Mouse (Mus musculus) E14TG2a.4 (cell line): ENCODE measurements at regions not wholly inside any gene's neighbourhood (a gene's known extent, or its start where the extent isn't known, plus 50 kb on each side); places are given as distances from the start of the nearest gene placed in this dataset.

Experiments used
- H3K27me3 ChIP-seq: 2 replicates; pipeline ENCODE4 v1.6.1; 2014; ENCODE audit warnings: low read length, control low read depth; ENCODE audit not compliant: insufficient read depth
- H3K36me3 ChIP-seq: 2 replicates; pipeline ENCODE4 v1.6.1; 2014; ENCODE audit warnings: low read length, control low read depth; ENCODE audit not compliant: insufficient read depth
- H3K4me1 ChIP-seq: replicated peaks from 2 replicates; pipeline ENCODE4 v1.6.1; 2014; ENCODE audit warnings: low read depth, low read length, control low read depth
- H3K4me3 ChIP-seq: replicated peaks from 2 replicates; pipeline ENCODE4 v1.5.1; 2014; ENCODE audit warnings: mild to moderate bottlenecking, low read length
- H3K9me3 ChIP-seq: 2 replicates; pipeline ENCODE4 v1.6.1; 2014; ENCODE audit warnings: low read length, control low read depth
- CTCF ChIP-seq: conservative IDR thresholded peaks from 2 replicates; pipeline ENCODE4 v1.5.1; 2014; ENCODE audit warnings: low read length
- NANOG ChIP-seq: IDR thresholded peaks from 2 replicates; pipeline ENCODE4 v1.6.1; 2014; ENCODE audit warnings: borderline replicate concordance, low read length, mixed read lengths
- POU5F1 ChIP-seq: IDR thresholded peaks from 2 replicates; pipeline ENCODE4 v1.6.1; 2014; ENCODE audit warnings: low read length, borderline replicate concordance

DNA sequence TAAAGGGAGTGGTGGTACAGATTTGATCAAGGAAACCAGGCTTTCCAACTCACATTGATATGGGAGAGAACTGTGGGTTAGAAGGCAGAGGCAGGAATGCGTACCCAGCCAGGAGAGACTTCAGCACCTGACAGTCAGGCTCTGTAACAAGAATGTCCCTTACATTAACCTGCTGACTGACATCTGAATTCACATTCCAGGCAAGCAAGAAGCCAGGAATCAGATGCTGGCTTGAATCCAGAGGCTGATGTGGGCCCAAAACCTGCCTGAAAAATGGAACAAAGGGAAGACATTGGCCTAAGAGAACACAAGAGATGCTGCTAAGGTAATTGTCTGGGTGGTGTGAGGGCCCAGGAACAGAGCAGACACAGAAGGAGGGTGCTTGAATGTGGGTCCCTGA lies 158.8 kb downstream of the Wnt5a start:
- Histone ChIP-seq H3K4me1 (no peaks in the 10 kb centered on the region), H3K36me3 (no peaks in the 10 kb centered on the region), H3K4me3 (no peak overlapping the region), H3K27me3 (no peaks in the 10 kb centered on the region), H3K9me3 (no peaks in the 10 kb centered on the region)
- TF ChIP-seq NANOG, result no peak
- TF ChIP-seq POU5F1, result no peak
- TF ChIP-seq CTCF, result no peak

DNA sequence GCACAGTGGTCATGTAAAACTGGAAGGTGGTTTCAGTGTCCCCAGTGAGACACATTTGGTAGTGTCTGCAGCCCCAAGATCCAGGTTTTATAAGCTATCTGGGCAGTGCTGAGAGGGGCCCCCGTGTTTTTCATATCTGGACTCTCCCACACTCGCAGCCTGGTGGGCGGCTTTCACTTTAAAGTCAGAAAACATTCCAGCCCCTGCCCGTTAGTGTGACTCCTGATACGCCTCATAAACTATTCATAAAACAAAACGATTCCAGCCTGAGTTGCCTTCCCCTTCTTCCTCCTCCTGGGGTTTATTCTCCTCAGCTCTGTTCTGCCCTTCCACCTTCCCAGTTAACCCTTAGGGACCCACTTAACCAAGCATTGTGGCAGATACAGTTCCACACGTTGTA lies 159.6 kb downstream of the Wnt5a start:
- H3K4me3 ChIP-seq, result no peak overlapping the region

DNA sequence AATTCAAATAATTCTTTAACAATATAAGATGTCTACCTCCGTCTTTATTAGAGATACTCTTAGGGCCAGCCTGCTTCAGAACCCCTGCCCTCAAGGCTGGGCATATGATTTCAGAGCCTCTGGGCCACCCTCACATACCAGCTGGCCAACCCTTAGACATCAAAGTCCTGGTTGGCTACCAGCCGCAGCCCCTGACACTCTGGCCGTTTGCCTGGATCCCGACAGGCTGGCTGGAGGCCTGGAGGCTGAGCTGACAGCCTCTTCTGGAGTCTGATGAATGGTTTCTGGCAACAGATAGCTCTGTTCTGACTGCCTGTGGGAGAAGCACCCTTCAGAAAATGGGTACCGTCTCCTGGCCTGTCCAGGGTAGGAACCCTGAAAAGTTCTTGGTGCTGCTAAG lies 170.9 kb downstream of the Wnt5a start:
- no peak overlapping the region for H3K4me3 ChIP-seq
- H3K4me1 ChIP-seq, result no peaks in the 10 kb centered on the region
- no peaks in the 10 kb centered on the region for H3K36me3 ChIP-seq
- no peaks in the 10 kb centered on the region for H3K9me3 ChIP-seq
- H3K27me3 ChIP-seq, result no peaks in the 10 kb centered on the region
- TF ChIP-seq NANOG (no peak), CTCF (no peak), POU5F1 (no peak)

More for the DNA sequence above, 159.6 kb downstream of the Wnt5a start:
- no peak for TF ChIP-seq NANOG
- no peak for TF ChIP-seq CTCF
- no peak for TF ChIP-seq POU5F1
- H3K27me3 ChIP-seq, result no peaks in the 10 kb centered on the region
- H3K9me3 ChIP-seq, result no peaks in the 10 kb centered on the region
- no peaks in the 10 kb centered on the region for H3K4me1 ChIP-seq
- H3K36me3 ChIP-seq, result no peaks in the 10 kb centered on the region

DNA sequence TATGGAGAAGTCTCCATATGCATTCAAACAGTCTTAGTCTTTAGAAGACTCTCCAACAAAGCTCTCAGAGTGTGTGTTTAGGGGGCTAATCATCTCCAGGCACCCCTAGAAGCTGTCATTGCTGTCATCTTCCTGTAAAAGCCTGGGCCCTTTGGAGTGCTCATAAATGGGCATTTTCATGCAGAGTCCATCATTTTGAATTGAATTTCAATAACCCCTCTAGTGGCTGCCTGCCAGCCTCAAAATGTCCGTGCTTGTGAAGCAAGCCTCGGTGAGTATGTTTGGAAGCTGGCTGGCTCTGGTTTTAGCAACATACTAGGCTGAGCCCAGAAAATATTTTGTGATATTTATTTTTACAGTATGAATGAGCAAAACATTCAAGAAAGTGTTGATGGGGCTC lies 195.2 kb downstream of the Wnt5a start:
- no peaks in the 10 kb centered on the region for H3K36me3 ChIP-seq
- no peak overlapping the region for H3K4me3 ChIP-seq

DNA sequence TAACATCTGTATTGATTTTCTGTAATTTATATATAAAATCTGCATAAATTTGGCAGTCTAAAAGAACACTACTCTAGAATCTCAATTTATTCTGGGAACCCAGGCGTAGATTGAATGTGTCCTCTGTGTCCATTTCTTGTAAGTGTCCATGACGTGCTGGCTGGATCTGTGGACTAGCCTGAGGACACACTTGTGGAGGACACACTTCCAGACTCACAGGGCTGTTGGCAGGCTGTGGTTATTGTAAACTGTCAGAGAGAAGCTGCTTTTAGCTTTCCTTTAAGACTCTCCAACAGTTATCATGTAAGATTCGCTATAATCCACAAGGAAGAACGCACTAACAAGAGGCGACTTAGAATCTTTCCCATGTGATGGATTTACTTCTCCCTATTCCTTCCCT lies 200.2 kb downstream of the Wnt5a start:
- Histone ChIP-seq H3K4me1 (no peaks in the 10 kb centered on the region), H3K4me3 (no peak overlapping the region), H3K36me3 (no peaks in the 10 kb centered on the region), H3K9me3 (no peaks in the 10 kb centered on the region), H3K27me3 (no peaks in the 10 kb centered on the region)
- TF ChIP-seq POU5F1 (no peak), NANOG (no peak), CTCF (no peak)

More for the DNA sequence above, 195.2 kb downstream of the Wnt5a start:
- Histone ChIP-seq H3K4me1 (no peaks in the 10 kb centered on the region), H3K27me3 (no peaks in the 10 kb centered on the region), H3K9me3 (no peaks in the 10 kb centered on the region)
- TF ChIP-seq NANOG, result no peak
- TF ChIP-seq CTCF, result no peak
- no peak for TF ChIP-seq POU5F1

DNA sequence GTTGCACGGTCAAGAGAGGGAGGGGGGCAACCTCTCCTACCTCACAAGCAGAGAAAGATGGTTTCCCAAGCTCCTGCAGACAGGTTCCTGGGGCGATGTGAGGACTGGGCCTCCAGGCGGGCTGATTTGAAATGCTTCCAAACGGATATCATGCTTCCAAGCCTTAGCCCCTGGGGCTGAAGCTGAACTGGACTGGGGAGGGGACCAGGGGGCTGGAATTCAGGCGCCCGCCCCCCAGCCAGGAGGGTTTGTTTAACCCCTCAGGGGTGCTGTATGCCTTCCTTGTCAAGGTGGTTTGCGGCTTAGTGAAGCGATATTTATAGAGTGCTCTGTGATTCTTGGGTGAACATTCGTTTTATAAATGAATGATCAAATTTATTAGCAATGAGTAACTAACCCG lies 210.0 kb downstream of the Wnt5a start:
- TF ChIP-seq CTCF, result no peak
- TF ChIP-seq NANOG, result no peak
- no peak for TF ChIP-seq POU5F1
- H3K4me3 ChIP-seq, result no peak overlapping the region
- no peaks in the 10 kb centered on the region for H3K27me3 ChIP-seq
- no peaks in the 10 kb centered on the region for H3K4me1 ChIP-seq
- no peaks in the 10 kb centered on the region for H3K36me3 ChIP-seq
- 0 out of 2 replicates have a peak, but pooled peaks cover 5% of the 10 kb centered on the region for H3K9me3 ChIP-seq

DNA sequence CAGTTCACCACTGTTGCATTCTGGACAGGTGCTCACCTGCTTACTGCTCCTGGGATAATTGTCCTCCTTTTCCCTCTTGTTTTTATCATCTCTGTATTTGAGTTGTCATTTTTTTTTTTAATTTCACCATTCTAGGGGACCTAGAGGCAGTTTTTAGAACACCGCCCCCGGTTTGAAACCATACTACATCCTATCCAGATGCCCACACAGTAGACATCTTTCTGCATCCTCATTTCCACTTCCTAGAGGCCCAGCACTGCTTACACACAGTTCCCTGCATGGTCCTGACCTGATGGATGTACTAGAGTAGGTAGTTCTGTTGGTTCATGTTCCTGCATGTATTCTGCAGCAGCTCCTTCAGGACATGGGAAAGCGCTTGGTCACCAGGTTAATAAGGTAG lies 216.0 kb downstream of the Wnt5a start:
- no peaks in the 10 kb centered on the region for H3K36me3 ChIP-seq
- no peaks in the 10 kb centered on the region for H3K4me1 ChIP-seq
- no peak overlapping the region for H3K4me3 ChIP-seq
- 0 out of 2 replicates have a peak, but pooled peaks cover 5% of the 10 kb centered on the region for H3K9me3 ChIP-seq
- TF ChIP-seq NANOG (no peak), POU5F1 (no peak), CTCF (no peak)
- no peaks in the 10 kb centered on the region for H3K27me3 ChIP-seq

DNA sequence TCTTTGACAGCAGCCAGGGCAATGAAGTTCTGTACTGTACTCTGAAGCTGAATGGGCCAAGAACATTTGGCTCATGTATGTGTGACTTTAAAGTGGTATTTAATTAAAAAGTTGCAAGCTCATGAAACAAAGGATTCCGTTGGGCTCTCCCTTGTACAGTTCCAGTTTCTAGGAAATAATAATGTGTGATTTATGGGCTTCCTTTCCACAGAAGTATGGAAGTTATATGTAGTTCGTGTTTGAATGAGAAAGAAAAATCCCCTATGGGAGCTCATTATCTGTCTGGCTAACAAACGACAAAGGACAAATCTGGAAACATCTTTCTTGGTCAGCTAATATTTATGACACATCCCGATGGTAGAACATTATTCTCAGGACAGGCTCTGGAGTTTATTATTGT lies 221.1 kb downstream of the Wnt5a start:
- Histone ChIP-seq H3K27me3 (no peaks in the 10 kb centered on the region), H3K36me3 (no peaks in the 10 kb centered on the region), H3K9me3 (no peaks in the 10 kb centered on the region), H3K4me1 (no peaks in the 10 kb centered on the region), H3K4me3 (no peak overlapping the region)
- TF ChIP-seq CTCF (no peak), POU5F1 (no peak), NANOG (no peak)

DNA sequence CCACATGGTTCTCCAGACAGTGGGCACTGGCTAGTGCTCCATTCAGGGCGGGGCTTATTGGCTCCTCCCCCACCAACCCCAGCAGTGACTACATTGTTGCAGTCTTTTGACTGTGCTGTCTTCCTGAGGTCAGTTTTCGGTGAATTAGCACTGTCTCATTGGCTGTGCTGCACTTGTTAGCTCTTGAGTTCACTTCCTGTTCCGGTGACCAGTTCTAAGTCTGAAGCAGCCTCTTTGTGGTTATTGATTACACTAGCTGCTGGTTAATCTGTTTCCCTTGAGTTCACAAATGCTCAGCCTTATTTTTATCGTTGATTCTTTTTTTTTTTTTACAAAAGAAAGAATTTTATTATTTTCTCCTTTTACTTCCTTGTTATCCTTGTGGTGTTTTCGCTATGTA lies 228.9 kb downstream of the Wnt5a start:
- TF ChIP-seq POU5F1 (no peak), CTCF (no peak), NANOG (no peak)
- Histone ChIP-seq H3K36me3 (no peaks in the 10 kb centered on the region), H3K9me3 (no peaks in the 10 kb centered on the region)

More for the DNA sequence above, 228.9 kb downstream of the Wnt5a start:
- Histone ChIP-seq H3K4me3 (no peak overlapping the region), H3K27me3 (no peaks in the 10 kb centered on the region), H3K4me1 (no peaks in the 10 kb centered on the region)
